Mouse (Mus musculus) gastrocnemius, adult 2 months (tissue): ENCODE results near the gene Elovl7. TPM values are rescaled to one million over a fixed set of nuclear protein-coding genes. Genes with fewer than 3 reads are reported as not detected.
A peak's percentile ranks its signal among the peaks of the same experiment; 100 is the strongest.

Source experiments
- DNase-seq: peaks from one replicate; pipeline ENCODE4 v3.0.0; 2022
- H3K27ac ChIP-seq: fragments of 200-600 bp; 2 replicates; pipeline ENCODE4 v1.8.1; 2022; ENCODE audit warnings: mild to moderate bottlenecking
- H3K4me3 ChIP-seq: fragments of 200-600 bp; 2 replicates; pipeline ENCODE4 v1.8.1; 2022; ENCODE audit warnings: mild to moderate bottlenecking, moderate library complexity
- CTCF ChIP-seq: fragments of 200-600 bp; IDR thresholded peaks from 2 replicates; pipeline ENCODE4 v1.8.1; 2022; ENCODE audit warnings: antibody characterized with exemption, mild to moderate bottlenecking, moderate library complexity
- intact Hi-C: fragments of 180-260 bp; cut with DNase I; formaldehyde crosslinking; loops from one replicate; pipeline ENCODE4 v1.15.1; 2025
- total RNA-seq, 2 experiments: library from RNA; stranded (reverse); gene quantifications; 2 replicates each; pipeline ENCODE4 v1.2.3; 2021

Gene Elovl7
- total RNA-seq, 2 experiments from 2014 or later = 0.08 to 0.18 TPM

- TF ChIP-seq CTCF = no peak
- no peak for DNase-seq
- H3K27ac ChIP-seq = no peak overlapping the region
- no peak overlapping the region for H3K4me3 ChIP-seq
- intact Hi-C loops = loop anchor here (10.0 kb wide), 1 partner anchor 158 kb away; no protein-coding TSS in a partner anchor
These were observed 108.3 kb downstream of the Elovl7 start for GRCm38 (mm10) chr13:108322466-108322865.

GRCm38 (mm10) chr13:108323317-108323716 is 109.1 kb downstream of the Elovl7 start:
- Histone ChIP-seq H3K4me3 (no peak overlapping the region), H3K27ac (no peak overlapping the region)
- no peak for DNase-seq
- intact Hi-C loops = loop anchor here (10.0 kb wide), 1 partner anchor 159 kb away; no protein-coding TSS in a partner anchor
- no peak for TF ChIP-seq CTCF

GRCm38 (mm10) chr13:108323866-108324829 is 109.9 kb downstream of the Elovl7 start:
- intact Hi-C loops = loop anchor here (10.0 kb wide), 1 partner anchor 159 kb away; no protein-coding TSS in a partner anchor
- TF ChIP-seq CTCF = no peak
- H3K4me3 ChIP-seq = no peak overlapping the region
- no peak for DNase-seq
- no peak overlapping the region for H3K27ac ChIP-seq

GRCm38 (mm10) chr13:108325871-108326270 is 111.7 kb downstream of the Elovl7 start:
- Histone ChIP-seq H3K4me3 (no peak overlapping the region), H3K27ac (no peak overlapping the region)
- no peak for TF ChIP-seq CTCF
- no peak for DNase-seq
- intact Hi-C loops = loop anchor here (5.0 to 10.0 kb wide), 2 partner anchors 134 to 161 kb away; no protein-coding TSS in a partner anchor

GRCm38 (mm10) chr13:108326351-108326750 is 112.1 kb downstream of the Elovl7 start:
- TF ChIP-seq CTCF = no peak
- Histone ChIP-seq H3K27ac (no peak overlapping the region), H3K4me3 (no peak overlapping the region)
- no peak for DNase-seq
- intact Hi-C loops = loop anchor here (5.0 to 10.0 kb wide), 2 partner anchors 134 to 162 kb away; no protein-coding TSS in a partner anchor

- no peak for TF ChIP-seq CTCF
- H3K4me3 ChIP-seq = no peak overlapping the region
- DNase-seq = no peak
These were observed 112.8 kb downstream of the Elovl7 start for GRCm38 (mm10) chr13:108327047-108327446.

GRCm38 (mm10) chr13:108328406-108329180 is 114.4 kb downstream of the Elovl7 start:
- no peak for TF ChIP-seq CTCF
- no peak overlapping the region for H3K27ac ChIP-seq
- H3K4me3 ChIP-seq = no peak overlapping the region
- intact Hi-C loops = loop anchor here (2.0 to 10.0 kb wide), 3 partner anchors 114 to 164 kb away; partner anchors contain the start of gene Elovl7
- DNase-seq = no peak

More at GRCm38 (mm10) chr13:108327047-108327446, 112.8 kb downstream of the Elovl7 start:
- no peak overlapping the region for H3K27ac ChIP-seq
- intact Hi-C loops = loop anchor here (5.0 to 10.0 kb wide), 2 partner anchors 135 to 162 kb away; no protein-coding TSS in a partner anchor

GRCm38 (mm10) chr13:108329693-108330092 is 115.5 kb downstream of the Elovl7 start:
- intact Hi-C loops = loop anchor here (2.0 to 10.0 kb wide), 3 partner anchors 115 to 165 kb away; partner anchors contain the start of gene Elovl7

More at GRCm38 (mm10) chr13:108329693-108330092, 115.5 kb downstream of the Elovl7 start:
- H3K27ac ChIP-seq = no peak overlapping the region
- no peak overlapping the region for H3K4me3 ChIP-seq
- TF ChIP-seq CTCF = peak; percentile 70
- DNase-seq = no peak

Other genes starting within 250 kb of the Elovl7 start
- 10 to 100 TPM; 14.2 to 17.2 TPM for gene Smim15, start 170.0 kb upstream of the Elovl7 start, total RNA-seq
- gene Ndufaf2, start 55.8 kb upstream of the Elovl7 start, total RNA-seq = 10 to 100 TPM; 13.4 to 20.2 TPM
- gene Ercc8, start 55.7 kb upstream of the Elovl7 start, total RNA-seq = 1 to 10 TPM; 5.4 to 6.0 TPM
- gene Depdc1b, start 101.9 kb downstream of the Elovl7 start, total RNA-seq = not detected
- gene Pde4d, start 235.5 kb downstream of the Elovl7 start, total RNA-seq = 100 to 1,000 TPM; 239 to 330 TPM